Mouse (Mus musculus): Measurements from ENCODE around the gene Slc25a35.
"Not testable (repeated sequence)": the region's sequence is repeated elsewhere in the genome, so short reads cannot be mapped to it uniquely, and the experiment has no call there.

Gene Slc25a35

DNA sequence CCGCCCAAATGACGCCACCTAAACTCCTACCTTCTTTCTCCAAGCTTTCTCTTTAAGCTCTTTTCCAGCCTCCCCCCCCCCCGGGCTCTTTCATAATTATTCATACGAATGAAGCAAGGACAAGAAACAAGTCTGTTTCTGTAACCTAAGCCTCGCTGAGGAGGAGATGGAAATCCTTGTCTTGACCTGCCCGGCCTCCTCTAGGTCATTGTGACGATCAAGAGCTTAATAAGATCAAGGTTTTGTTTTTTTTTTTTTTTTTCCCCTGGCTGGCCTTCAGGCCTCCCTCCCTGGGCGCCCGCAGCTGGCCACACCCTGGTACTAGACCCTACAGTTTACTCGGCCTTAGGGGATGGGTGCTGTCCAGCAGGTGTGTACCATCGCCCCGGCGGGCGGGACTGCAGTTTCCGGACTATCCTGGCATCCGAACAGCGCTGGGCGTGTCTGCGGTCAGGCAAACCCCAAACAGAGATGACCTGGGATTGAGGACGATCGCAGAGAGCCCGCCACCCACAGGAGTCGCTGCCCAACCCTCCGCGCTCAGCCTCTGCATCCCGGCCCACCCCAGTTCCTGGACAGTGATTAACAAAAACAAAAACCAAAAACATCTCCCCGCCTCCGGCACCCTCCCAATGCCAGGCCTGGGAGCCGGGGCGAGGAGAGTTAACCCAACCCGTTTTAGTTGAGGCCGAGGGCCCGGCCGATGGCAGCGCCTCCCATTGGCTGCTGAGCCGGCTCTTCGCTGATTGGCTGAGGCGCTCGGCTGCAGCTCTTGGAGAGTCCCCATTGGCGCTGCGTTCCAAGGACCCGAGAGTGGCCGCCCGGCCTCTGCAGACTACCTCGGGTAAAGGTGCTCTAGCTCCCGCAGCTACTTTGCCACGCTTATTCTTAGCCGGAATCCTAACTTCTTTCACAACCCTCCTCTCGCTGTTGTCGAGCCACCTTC, at the start of gene Slc25a35:
Gene Slc25a35 (plus strand): TSS at position 795 of the 946 bp plus-strand sequence.
- peak; percentile 90 to 91 for DNase-seq (ENCODE audit: low spot score in 2 of 2)

DNA sequence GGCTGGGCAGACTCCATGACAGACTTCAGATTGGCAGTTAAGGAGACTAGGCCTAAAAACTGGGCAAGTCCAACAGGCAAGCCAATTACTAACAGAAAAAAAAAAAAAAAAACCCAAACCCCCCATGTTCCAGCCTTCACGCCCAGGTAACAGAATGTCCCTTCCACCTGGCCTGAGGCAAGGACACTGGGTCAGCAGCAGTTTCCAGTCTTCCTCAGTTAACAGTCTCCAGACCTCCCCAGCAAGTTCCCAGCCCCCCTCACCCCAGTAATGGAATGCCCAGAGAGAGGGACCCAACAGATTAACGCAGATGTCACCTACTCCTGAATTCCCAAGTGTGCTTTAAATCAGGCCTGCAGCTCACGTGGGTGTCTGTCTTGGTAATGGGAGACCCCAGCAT, 44.7 kb upstream of the Slc25a35 start:
- DNase-seq (ENCODE audit: low spot score in 2 of 2): no peak

GRCm38 (mm10) chr11:68924749-68925148, 43.2 kb upstream of the Slc25a35 start:
- DNase-seq (ENCODE audit: low spot score in 2 of 2): no peak

DNA sequence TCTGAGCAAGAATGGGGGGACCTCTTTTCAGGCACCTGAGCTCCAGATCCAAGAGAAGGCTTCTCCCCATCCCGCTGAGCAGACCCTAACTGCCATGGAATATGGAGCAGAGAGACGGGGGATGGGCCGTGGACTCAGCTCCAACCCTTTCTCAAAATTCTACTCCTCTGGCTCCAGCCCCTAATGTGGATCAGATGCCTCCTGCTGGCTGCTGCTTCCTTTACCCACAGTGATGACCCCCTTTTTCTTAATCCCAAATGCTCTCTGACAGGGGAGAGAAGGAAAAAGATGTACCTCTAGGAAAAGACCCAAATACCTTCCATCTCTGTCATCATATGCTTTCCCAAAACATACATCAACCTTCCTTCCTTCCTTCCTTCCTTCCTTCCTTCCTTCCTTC, 41.0 kb upstream of the Slc25a35 start, which contains the start of gene Odf4:
Gene Odf4 (minus strand): TSS at position 101 of the 400 bp plus-strand sequence.
- DNase-seq (ENCODE audit: low spot score in 2 of 2): no peak

- DNase-seq (ENCODE audit: low spot score in 2 of 2): no peak
Measured at GRCm38 (mm10) chr11:68929947-68930346, 38.0 kb upstream of the Slc25a35 start.

- DNase-seq (ENCODE audit: low spot score in 2 of 2): no peak
Measured at GRCm38 (mm10) chr11:68933885-68934507, 33.9 kb upstream of the Slc25a35 start.

DNA sequence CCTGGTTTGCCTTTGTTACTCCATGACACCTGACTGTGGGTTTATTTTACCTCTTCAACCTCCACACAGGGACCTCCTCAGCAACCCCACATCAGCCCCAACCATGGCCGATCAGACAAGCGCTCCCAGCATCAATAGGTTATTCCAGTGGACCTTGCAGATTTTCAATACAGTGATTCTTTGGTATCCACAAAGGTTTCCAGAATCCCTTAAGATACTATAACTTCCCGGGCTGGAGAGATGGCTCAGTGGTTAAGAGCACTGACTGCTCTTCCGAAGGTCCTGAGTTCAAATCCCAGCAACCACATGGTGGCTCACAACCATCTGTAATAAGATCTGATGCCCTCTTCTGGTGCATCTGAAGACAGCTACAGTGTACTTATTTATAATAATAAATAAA, 31.0 kb upstream of the Slc25a35 start:
- not testable (repeated sequence) for DNase-seq (ENCODE audit: low spot score in 2 of 2)

DNA sequence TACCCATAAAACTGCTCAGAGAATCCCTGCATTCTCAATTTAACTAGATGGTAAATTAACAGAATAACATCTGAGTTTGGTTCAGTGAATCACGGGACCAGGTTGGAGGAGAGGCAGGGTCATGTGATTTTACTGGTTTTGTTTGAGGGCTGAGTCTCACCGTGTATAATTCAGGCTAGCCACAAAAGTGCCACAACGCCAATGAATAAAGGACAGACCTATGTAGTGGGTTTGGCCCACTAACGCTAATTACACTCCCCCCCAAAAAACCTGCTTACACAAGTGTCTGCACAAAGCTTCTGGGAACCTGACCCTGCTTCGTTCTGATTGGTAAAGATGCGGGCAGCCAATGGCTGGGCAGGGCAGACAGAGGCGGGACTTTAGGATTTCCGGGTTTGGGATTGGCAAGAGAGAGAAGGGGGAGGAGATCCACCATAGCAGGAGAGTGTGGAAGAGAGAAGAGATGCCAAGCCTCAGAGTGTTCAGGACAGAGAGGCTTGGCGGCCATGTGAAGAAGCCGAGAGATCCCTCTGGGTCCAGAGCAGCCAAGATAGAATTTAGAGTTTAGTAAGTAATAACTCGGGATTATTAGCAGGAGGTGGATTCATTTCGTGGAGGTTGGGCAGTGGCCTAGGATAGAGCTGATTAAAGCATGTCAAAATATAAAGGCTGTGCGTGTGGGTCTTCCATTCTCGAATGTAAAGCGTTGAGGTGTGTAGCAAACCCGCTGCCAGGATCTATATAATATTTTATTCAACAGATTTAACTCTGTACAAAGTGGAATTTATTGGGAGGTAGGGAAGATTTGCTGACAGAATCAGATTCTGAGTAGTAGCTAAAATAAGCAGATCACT, 28.3 kb upstream of the Slc25a35 start:
- peak; percentile 85 to 90 for DNase-seq (ENCODE audit: low spot score in 2 of 2)

- DNase-seq (ENCODE audit: low spot score in 2 of 2): peak in 1 of 2 experiments; percentile 7
Measured at GRCm38 (mm10) chr11:68940516-68940915, 27.4 kb upstream of the Slc25a35 start.

- no peak for DNase-seq (ENCODE audit: low spot score in 2 of 2)
Measured at GRCm38 (mm10) chr11:68942731-68943130, 25.2 kb upstream of the Slc25a35 start.

GRCm38 (mm10) chr11:68945245-68945644, 22.7 kb upstream of the Slc25a35 start:
- no peak for DNase-seq (ENCODE audit: low spot score in 2 of 2)

DNA sequence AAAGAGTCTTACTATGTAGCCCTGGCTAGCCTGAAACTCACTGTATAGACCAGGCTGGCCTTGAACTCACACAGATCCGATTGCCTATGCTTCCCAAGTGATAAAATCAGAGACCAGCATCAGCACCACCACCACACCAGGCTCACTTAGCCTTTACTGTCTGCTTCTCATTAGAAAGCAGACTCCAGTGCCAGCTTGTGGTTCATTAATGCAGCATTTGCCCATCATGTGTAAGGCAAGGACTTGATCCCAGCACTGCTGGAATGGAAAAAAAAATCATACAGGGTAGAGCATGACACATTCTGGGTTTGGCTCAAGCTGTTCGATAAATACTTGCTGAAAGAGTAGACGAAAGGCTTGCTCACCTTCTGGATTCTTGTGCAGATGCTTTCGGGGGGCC, 21.9 kb upstream of the Slc25a35 start:
- no peak for DNase-seq (ENCODE audit: low spot score in 2 of 2)

GRCm38 (mm10) chr11:68946806-68947440, 21.0 kb upstream of the Slc25a35 start:
- peak; percentile 73 to 75 for DNase-seq (ENCODE audit: low spot score in 2 of 2)

- peak; percentile 29 to 50 for DNase-seq (ENCODE audit: low spot score in 2 of 2)
Measured at GRCm38 (mm10) chr11:68947542-68947993, 20.4 kb upstream of the Slc25a35 start.

DNA sequence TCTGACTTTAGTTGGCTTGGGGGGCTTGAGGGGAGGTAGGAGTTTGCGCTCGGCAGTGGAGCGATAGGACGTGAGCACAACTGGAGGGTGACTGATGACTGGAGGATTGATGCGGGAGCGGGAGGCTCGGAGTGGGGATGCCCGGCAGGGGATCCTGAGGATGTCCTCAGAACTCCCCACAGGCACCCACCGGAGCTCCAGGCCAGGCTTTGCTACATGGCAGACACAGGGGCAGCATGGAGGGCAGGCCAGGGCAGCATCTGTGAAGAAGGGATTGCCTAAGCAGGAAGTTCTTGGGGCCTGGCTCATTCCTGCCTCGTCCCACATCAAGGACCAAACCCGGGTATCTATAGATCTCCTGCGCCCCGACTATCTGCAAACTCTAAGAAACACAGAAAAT, 14.0 kb upstream of the Slc25a35 start:
- DNase-seq (ENCODE audit: low spot score in 2 of 2): no peak

DNA sequence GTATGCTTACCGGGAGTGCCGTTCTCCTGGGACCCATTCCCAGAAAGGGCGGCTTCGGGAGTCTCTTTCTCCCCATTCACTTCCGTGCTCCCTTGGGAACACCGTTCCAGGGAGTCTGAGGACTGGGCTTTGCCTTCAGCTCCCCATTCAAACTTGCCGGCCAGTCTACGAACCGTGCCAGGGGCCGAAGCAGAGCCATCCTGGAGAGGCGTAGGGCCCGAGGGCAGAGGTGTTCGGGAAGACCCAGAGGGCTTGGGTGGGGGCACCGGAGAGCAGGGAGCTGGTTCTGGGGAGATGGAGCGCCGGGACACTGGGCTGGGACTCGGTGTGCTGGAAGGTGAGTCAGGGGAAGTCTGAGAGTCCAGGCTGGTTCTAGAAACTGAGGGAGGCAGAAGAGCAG, 13.5 kb upstream of the Slc25a35 start:
- peak in 1 of 2 experiments; percentile 4 for DNase-seq (ENCODE audit: low spot score in 2 of 2)

DNA sequence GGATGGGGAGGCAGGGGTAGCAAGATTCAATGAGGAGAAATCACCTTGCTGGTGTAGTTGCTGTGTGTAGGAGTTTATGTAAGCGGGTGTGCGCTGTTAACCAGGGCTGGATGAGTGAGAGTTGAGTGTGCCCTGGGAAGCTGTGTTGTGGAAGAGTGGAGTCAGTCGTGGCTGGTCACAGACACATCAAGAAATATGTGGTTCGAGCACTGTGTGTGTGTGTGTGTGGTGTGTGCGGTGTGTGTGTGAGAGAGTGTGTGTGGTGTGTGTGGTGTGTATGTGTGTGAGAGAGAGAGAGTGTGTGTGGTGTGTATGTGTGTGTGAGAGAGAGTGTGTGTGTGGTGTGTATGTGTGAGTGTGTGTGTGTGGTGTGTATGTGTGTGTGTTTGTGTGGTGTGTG, 12.5 kb upstream of the Slc25a35 start:
- DNase-seq (ENCODE audit: low spot score in 2 of 2): no peak

GRCm38 (mm10) chr11:68956107-68956506, 11.8 kb upstream of the Slc25a35 start:
- DNase-seq (ENCODE audit: low spot score in 2 of 2): no peak

- no peak for DNase-seq (ENCODE audit: low spot score in 2 of 2)
Measured at GRCm38 (mm10) chr11:68956697-68957096, 11.2 kb upstream of the Slc25a35 start.

DNA sequence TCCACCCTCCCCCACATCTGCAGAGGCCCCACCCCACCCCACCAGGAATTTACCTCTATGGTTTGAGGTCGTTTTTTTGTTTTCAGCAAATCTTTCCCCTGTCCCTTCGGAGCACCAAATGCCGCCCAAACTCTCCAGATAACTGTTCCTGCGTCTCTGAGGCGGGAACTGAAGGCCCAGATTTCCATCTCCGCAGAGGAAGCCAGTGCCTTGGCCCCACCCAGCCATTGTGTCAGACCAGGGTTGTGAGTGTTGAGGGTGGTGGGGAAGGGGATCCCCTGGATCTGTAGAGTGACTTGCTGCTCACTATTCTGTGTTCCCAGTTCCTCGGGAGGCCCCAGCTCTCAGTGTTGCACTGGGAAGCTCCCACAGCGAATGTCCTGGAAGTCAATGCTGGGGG, 10.6 kb upstream of the Slc25a35 start, which contains the start of gene Arhgef15:
Gene Arhgef15 (minus strand): TSS at position 173 of the 400 bp plus-strand sequence.
- DNase-seq (ENCODE audit: low spot score in 2 of 2): no peak

DNA sequence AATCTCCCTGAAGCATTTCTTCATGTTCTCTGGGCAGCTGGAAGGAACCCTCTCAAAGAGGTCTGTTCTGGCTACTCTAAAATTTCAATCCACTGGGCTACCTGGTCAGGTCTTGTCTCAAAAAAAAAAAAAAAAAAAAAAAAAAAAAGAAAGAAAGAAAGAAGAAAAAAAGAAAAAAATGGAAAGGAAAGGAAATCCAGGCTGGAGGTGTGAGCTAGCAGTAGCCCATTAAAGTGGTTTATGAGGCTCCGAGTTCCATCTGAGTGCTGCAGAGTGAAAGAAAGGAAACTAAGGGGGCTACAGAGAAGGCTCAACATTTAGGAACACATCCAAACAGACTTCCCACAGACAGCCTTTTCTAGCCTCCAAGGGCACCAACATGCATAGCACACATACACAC, 10.0 kb upstream of the Slc25a35 start:
- no peak for DNase-seq (ENCODE audit: low spot score in 2 of 2)

Measured in right cerebral cortex, adult 2 months (tissue).